Mouse (Mus musculus) left cerebral cortex, adult 2 months (tissue): ENCODE results near the gene Gart. TPM values are rescaled to one million over a fixed set of nuclear protein-coding genes. Genes with fewer than 3 reads are reported as not detected.

Source experiments
- DNase-seq, 2 experiments: peaks; one replicate each; pipeline ENCODE4 v3.0.0; 2021 to 2022; ENCODE audit warnings: low spot score in 2 of 2, mixed read lengths in 1 of 2; ENCODE audit errors: extremely low spot score in 1 of 2
- H3K27ac ChIP-seq: fragments of 200-600 bp; 2 replicates; pipeline ENCODE4 v1.8.1; 2022
- H3K4me3 ChIP-seq: fragments of 200-600 bp; 2 replicates; pipeline ENCODE4 v1.8.1; 2022
- CTCF ChIP-seq: fragments of 200-600 bp; IDR thresholded peaks from 2 replicates; pipeline ENCODE4 v1.8.1; 2022; ENCODE audit warnings: antibody characterized with exemption, mild to moderate bottlenecking, moderate library complexity
- intact Hi-C: fragments of 180-260 bp; cut with DNase I; formaldehyde crosslinking; loops from one replicate; pipeline ENCODE4 v1.15.1; 2025
- total RNA-seq, 2 experiments: library from RNA; stranded (reverse); gene quantifications; 2 replicates each; pipeline ENCODE4 v1.2.3; 2021

The Gart gene
- total RNA-seq, 2 experiments from 2014 or later = 48.4 to 52.8 TPM

GRCm38 (mm10) chr16:91585617-91586016, 61.1 kb downstream of the Gart start:
- intact Hi-C loops = no loop called here

GRCm38 (mm10) chr16:91582307-91582706, 64.4 kb downstream of the Gart start:
- intact Hi-C loops = no loop called here
- H3K27ac ChIP-seq = no peak overlapping the region
- DNase-seq = no peak
- H3K4me3 ChIP-seq = no peak overlapping the region
- TF ChIP-seq CTCF = peak; percentile 58

More at GRCm38 (mm10) chr16:91585617-91586016, 61.1 kb downstream of the Gart start:
- no peak overlapping the region for H3K27ac ChIP-seq
- no peak overlapping the region for H3K4me3 ChIP-seq
- no peak for DNase-seq
- TF ChIP-seq CTCF = no peak

GRCm38 (mm10) chr16:91578980-91579720, 67.6 kb downstream of the Gart start:
- no peak overlapping the region for H3K4me3 ChIP-seq
- no peak for TF ChIP-seq CTCF
- no peak for DNase-seq
- intact Hi-C loops = no loop called here
- H3K27ac ChIP-seq = no peak overlapping the region

- intact Hi-C loops = no loop called here
Measured at GRCm38 (mm10) chr16:91575151-91575550, 71.6 kb downstream of the Gart start.

More at GRCm38 (mm10) chr16:91575151-91575550, 71.6 kb downstream of the Gart start:
- Histone ChIP-seq H3K27ac (no peak overlapping the region), H3K4me3 (no peak overlapping the region)
- no peak for DNase-seq
- TF ChIP-seq CTCF = no peak

Other genes starting within 250 kb of the Gart start
- 1 to 10 TPM; 8.5 to 9.1 TPM for gene Il10rb, start 240.8 kb downstream of the Gart start, total RNA-seq
- 10 to 100 TPM; 45.2 TPM for gene Ifnar1, start 161.7 kb downstream of the Gart start, total RNA-seq
- 10 to 100 TPM; 30.0 to 32.7 TPM for gene Ifngr2, start 99.9 kb downstream of the Gart start, total RNA-seq
- gene Tmem50b, start 49.2 kb downstream of the Gart start, total RNA-seq = 10 to 100 TPM; 84.1 to 88.0 TPM
- gene Dnajc28, start 27.9 kb downstream of the Gart start, total RNA-seq = 1 to 10 TPM; 9.0 to 9.8 TPM
- gene Son, start 554 bp upstream of the Gart start, total RNA-seq = 100 to 1,000 TPM; 221 to 228 TPM
- gene Donson, start 41.8 kb upstream of the Gart start, total RNA-seq = 10 to 100 TPM; 23.8 to 28.9 TPM
- 100 to 1,000 TPM; 107 to 108 TPM for gene Cryzl1, start 82.0 kb upstream of the Gart start, total RNA-seq
- 100 to 1,000 TPM; 133 to 156 TPM for gene Itsn1, start 82.3 kb upstream of the Gart start, total RNA-seq